Comparison of ENCODE assay signal across 11 mouse cellular contexts in the genomic region with DNA sequence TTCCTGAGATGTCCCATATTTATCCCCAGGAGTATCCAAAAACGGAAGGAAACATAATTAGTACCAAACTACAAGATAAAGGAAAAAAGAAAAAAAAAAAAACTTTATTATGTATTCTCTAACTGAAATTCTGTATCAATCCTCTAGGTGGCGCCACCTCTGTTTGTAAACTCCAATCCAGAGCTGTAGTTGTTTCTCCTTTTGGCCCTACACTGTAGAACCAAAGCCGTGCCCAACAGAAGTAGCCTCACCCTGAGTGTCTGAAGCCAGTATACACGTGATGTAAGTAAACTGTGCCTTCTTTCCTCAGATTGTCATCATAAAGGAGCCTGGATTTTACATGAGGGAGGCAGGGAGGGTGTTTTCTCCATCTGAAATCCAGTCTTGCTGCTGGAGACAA.
DNase-seq lines count a peak whose midpoint lies in the region; ATAC-seq and TF ChIP-seq lines count a peak whose summit lies in the region.
"Had no signal": no experiment of that assay in that cellular context is flagged by ENCODE, and none has a peak within 500 bp of the region (broad histone marks: within the 10 kb centered on the region; RNA-seq: fewer than 3 reads in every experiment).

No protein-coding gene starts in this region.

- WGBS in cerebellum, adult 2 months = 9% methylated on average over 4 of the region's 4 CpGs
- WGBS in lung, postnatal 0 days = 19% methylated on average over 4 of the region's 4 CpGs
- WGBS in lung, adult 2 months = 16% methylated on average over 4 of the region's 4 CpGs
- WGBS in embryonic facial prominence, embryonic 10.5 days = 24% methylated on average over 4 of the region's 4 CpGs

- H3K4me3 ChIP-seq in cerebellum, adult 2 months (replicated peaks; ENCODE audit: insufficient read depth, low read depth, low read length) = no peak overlapping the region
- no peak overlapping the region for H3K4me3 ChIP-seq in lung, postnatal 0 days (ENCODE audit: low read depth, low read length)
- H3K4me3 ChIP-seq in lung, adult 2 months (replicated peaks; ENCODE audit: extremely low read depth, low read depth, low read length) = no peak overlapping the region
- no peak overlapping the region for H3K4me3 ChIP-seq in embryonic facial prominence, embryonic 10.5 days
- H3K4me3 ChIP-seq: liver, embryonic 13.5 days; stomach, embryonic 15.5 days had no signal

- H3K36me3 ChIP-seq in lung, postnatal 0 days (ENCODE audit: insufficient read depth, low read length) = no peaks in the 10 kb centered on the region
- no peaks in the 10 kb centered on the region for H3K36me3 ChIP-seq in embryonic facial prominence, embryonic 10.5 days (replicated peaks)
- H3K36me3 ChIP-seq: liver, embryonic 13.5 days; stomach, embryonic 15.5 days had no signal

- no peaks in the 10 kb centered on the region for H3K9me3 ChIP-seq in lung, postnatal 0 days (ENCODE audit: low read length)
- H3K9me3 ChIP-seq in embryonic facial prominence, embryonic 10.5 days = no peaks in the 10 kb centered on the region
- H3K9me3 ChIP-seq: liver, embryonic 13.5 days; stomach, embryonic 15.5 days had no signal

- 0 out of 2 replicates have a peak, but pooled peaks have one; percentile 35 for ATAC-seq in lung, postnatal 0 days
- ATAC-seq in megakaryocyte-erythroid progenitor cell, adult 5-6 weeks (replicated peaks; ENCODE audit: low FRiP score, low TSS enrichment, poor library complexity, severe bottlenecking) = peak; percentile 68

- peak; percentile 14 to 33 for DNase-seq in cerebellum, adult 2 months
- no peak for DNase-seq in cerebellum, adult 9-10 months
- peak; percentile 76 for DNase-seq in lung, postnatal 0 days (ENCODE audit: low spot score)
- DNase-seq in lung, adult 2 months = no peak
- peak; percentile 27 for DNase-seq in embryonic facial prominence, embryonic 10.5 days (ENCODE audit: low spot score)
- DNase-seq in gastrocnemius, adult 8-10 months (ENCODE audit: low spot score in 2 of 2) = no peak
- DNase-seq in heart, adult 8-10 months (ENCODE audit: low spot score) = no peak
- DNase-seq: liver, embryonic 13.5 days had no signal

- no peak overlapping the region for H3K27ac ChIP-seq in cerebellum, adult 2 months (ENCODE audit: insufficient read depth, low read length)
- H3K27ac ChIP-seq in lung, postnatal 0 days (ENCODE audit: low read length) = no peak overlapping the region
- no peak overlapping the region for H3K27ac ChIP-seq in embryonic facial prominence, embryonic 10.5 days (replicated peaks)
- H3K27ac ChIP-seq: liver, embryonic 13.5 days; stomach, embryonic 15.5 days had no signal

- no peak for TF ChIP-seq POLR2A in cerebellum, adult 2 months (IDR thresholded peaks at IDR 0.05; ENCODE audit: borderline replicate concordance, insufficient read depth, low read length)
- TF ChIP-seq POLR2A in lung, adult 2 months (IDR thresholded peaks at IDR 0.05; ENCODE audit: borderline replicate concordance, extremely low read depth, low read depth, low read length) = no peak

- H3K4me2 ChIP-seq in lung, postnatal 0 days (replicated peaks; ENCODE audit: low read depth, low read length) = no peak overlapping the region
- H3K4me2 ChIP-seq: liver, embryonic 13.5 days; stomach, embryonic 15.5 days had no signal

- TF ChIP-seq CTCF in cerebellum, adult 2 months (IDR thresholded peaks at IDR 0.05; ENCODE audit: borderline replicate concordance, insufficient read depth, low read depth, low read length) = peak; percentile 39; the same call in 1 of the 2 replicates
- TF ChIP-seq CTCF in lung, postnatal 0 days (IDR thresholded peaks at IDR 0.05) = peak; percentile 73
- no peak for TF ChIP-seq CTCF in lung, adult 2 months (IDR thresholded peaks at IDR 0.05; ENCODE audit: insufficient read depth, low read length)

- H3K9ac ChIP-seq in lung, postnatal 0 days (replicated peaks; ENCODE audit: low read depth) = no peak overlapping the region
- H3K9ac ChIP-seq: liver, embryonic 13.5 days; stomach, embryonic 15.5 days had no signal

- no peaks in the 10 kb centered on the region for H3K27me3 ChIP-seq in cerebellum, adult 2 months (ENCODE audit: control insufficient read depth, insufficient read depth, low read length)
- no peaks in the 10 kb centered on the region for H3K27me3 ChIP-seq in lung, postnatal 0 days (replicated peaks; ENCODE audit: insufficient read depth, low read length)
- no peaks in the 10 kb centered on the region for H3K27me3 ChIP-seq in embryonic facial prominence, embryonic 10.5 days (replicated peaks; ENCODE audit: low read depth, poor library complexity, severe bottlenecking)
- H3K27me3 ChIP-seq: CH12.LX; liver, embryonic 13.5 days; stomach, embryonic 15.5 days had no signal

- no peaks in the 10 kb centered on the region for H3K4me1 ChIP-seq in cerebellum, adult 2 months (ENCODE audit: control insufficient read depth, insufficient read depth, low read length)
- no peaks in the 10 kb centered on the region for H3K4me1 ChIP-seq in lung, postnatal 0 days (ENCODE audit: insufficient read depth, low read depth, low read length)
- no peaks in the 10 kb centered on the region for H3K4me1 ChIP-seq in lung, adult 2 months (ENCODE audit: control insufficient read depth, insufficient read depth, low read length)
- H3K4me1 ChIP-seq in embryonic facial prominence, embryonic 10.5 days = peaks cover 35% of the 10 kb centered on the region
- H3K4me1 ChIP-seq: liver, embryonic 13.5 days; stomach, embryonic 15.5 days had no signal

- no peak for TF ChIP-seq EP300 in lung, postnatal 0 days (IDR thresholded peaks at IDR 0.05)

Comparison
In these comparisons a context has a peak if more than half of its experiments do, and no peak if none do; other contexts are left out.
1. DNase-seq: peak in cerebellum, adult 2 months (2 of 2), lung, postnatal 0 days (single experiment) and embryonic facial prominence, embryonic 10.5 days (single experiment); none in cerebellum, adult 9-10 months (single experiment), lung, adult 2 months (single experiment), gastrocnemius, adult 8-10 months (0 of 2) and heart, adult 8-10 months (single experiment).